Mouse (Mus musculus) stomach, embryonic 14.5 days (tissue): Measurements from ENCODE around the gene Olfr646. TPM values are rescaled to one million over a fixed set of nuclear protein-coding genes. Genes with fewer than 3 reads are reported as not detected.

ENCODE experiments used
- ATAC-seq: fragments of 200-750 bp; cut with Nextera tagmentation; 2 replicates; pipeline ENCODE4 v1.8.0; 2017; ENCODE audit warnings: low read depth, moderate TSS enrichment; ENCODE audit not compliant: insufficient number of reproducible peaks, insufficient read depth, low FRiP score
- H3K27ac ChIP-seq: fragments of 300-500 bp; sonication (generic); 2 replicates; pipeline ENCODE4 v1.5.1; 2014; ENCODE audit warnings: mild to moderate bottlenecking, low read length, moderate library complexity, mixed read lengths
- H3K27me3 ChIP-seq: fragments of 300-500 bp; sonication (generic); 2 replicates; pipeline ENCODE4 v1.6.1; 2014; ENCODE audit warnings: low read length, control low read depth, mixed read lengths; ENCODE audit not compliant: control insufficient read depth, insufficient read depth
- H3K36me3 ChIP-seq: fragments of 300-500 bp; sonication (generic); 2 replicates; pipeline ENCODE4 v1.6.1; 2014; ENCODE audit warnings: mild to moderate bottlenecking, control low read depth, low read length, moderate library complexity, mixed read lengths; ENCODE audit not compliant: control insufficient read depth, insufficient read depth
- H3K4me1 ChIP-seq: fragments of 300-500 bp; sonication (generic); 2 replicates; pipeline ENCODE4 v1.6.1; 2014; ENCODE audit warnings: low read length, control low read depth, mixed read lengths; ENCODE audit not compliant: control insufficient read depth, insufficient read depth
- H3K4me2 ChIP-seq: fragments of 300-500 bp; sonication (generic); replicated peaks from 2 replicates; pipeline ENCODE4 v1.6.1; 2014; ENCODE audit warnings: low read depth, low read length, control low read depth
- H3K4me3 ChIP-seq: fragments of 300-500 bp; sonication (generic); 2 replicates; pipeline ENCODE4 v1.5.1; 2014; ENCODE audit warnings: low read depth, low read length, control low read depth
- H3K9ac ChIP-seq: fragments of 300-500 bp; sonication (generic); replicated peaks from 2 replicates; pipeline ENCODE4 v1.6.1; 2014; ENCODE audit warnings: low read depth, mild to moderate bottlenecking, control low read depth, low read length, moderate library complexity, mixed read lengths
- H3K9me3 ChIP-seq: fragments of 300-500 bp; sonication (generic); 2 replicates; pipeline ENCODE4 v1.6.1; 2016; ENCODE audit warnings: low read depth, low read length, control low read depth; ENCODE audit not compliant: control insufficient read depth
- WGBS: fragments of 180-500 bp; shearing (Covaris S2); extraction: QIAGEN DNeasy Blood & Tissue Kit; methylation state at CpG from one replicate; pipeline ENCODE4 v1.1.7; 2014; 5-methylcytosine and 5-hydroxymethylcytosine counted together
- polyA plus RNA-seq: library from polyadenylated mRNA; unstranded; fragments of >200 nt; fragmentation: Nextera tagmentation; extraction: Ambion mirVana; gene quantifications from 2 replicates; pipeline ENCODE4 v1.2.1, GENCODE M21; 2014

The Olfr646 gene
- polyA plus RNA-seq, 1 experiment from 2014 or later: not detected

DNA sequence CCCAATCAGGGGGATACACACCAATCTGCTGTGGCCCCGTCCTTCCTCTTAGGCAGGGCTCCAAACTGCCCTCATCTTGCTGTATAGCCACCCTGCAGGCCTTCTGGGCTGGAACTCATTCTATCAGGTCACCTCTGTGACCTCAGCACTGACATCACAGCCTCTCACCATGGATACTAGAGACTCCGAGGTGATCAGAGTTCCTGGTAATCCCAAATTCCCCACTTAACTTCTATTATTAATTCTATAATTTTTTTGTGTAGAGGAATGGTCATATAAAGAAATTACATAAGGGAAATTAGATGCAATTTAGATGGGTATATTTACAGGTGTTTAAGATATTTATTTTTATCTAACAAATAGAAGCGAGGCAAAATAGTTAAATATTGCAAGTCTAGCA, 38.5 kb downstream of the Olfr646 start, which contains the start of gene Ubqln3:
Gene Ubqln3, minus strand, starts transcription at position 101 of the 400 bp plus-strand sequence.
- no peaks in the 10 kb centered on the region for H3K27me3 ChIP-seq
- no peak within 1 kb of the TSS for H3K27ac ChIP-seq
- no peaks in the 10 kb centered on the region for H3K36me3 ChIP-seq
- H3K4me1 ChIP-seq: no peaks in the 10 kb centered on the region
- H3K4me3 ChIP-seq: no peak within 1 kb of the TSS
- WGBS: 77% methylated on average over 3 of the region's 3 CpGs
- ATAC-seq: no peak
- no peak within 1 kb of the TSS for H3K4me2 ChIP-seq
- no peak within 1 kb of the TSS for H3K9ac ChIP-seq
- H3K9me3 ChIP-seq: no peaks in the 10 kb centered on the region

DNA sequence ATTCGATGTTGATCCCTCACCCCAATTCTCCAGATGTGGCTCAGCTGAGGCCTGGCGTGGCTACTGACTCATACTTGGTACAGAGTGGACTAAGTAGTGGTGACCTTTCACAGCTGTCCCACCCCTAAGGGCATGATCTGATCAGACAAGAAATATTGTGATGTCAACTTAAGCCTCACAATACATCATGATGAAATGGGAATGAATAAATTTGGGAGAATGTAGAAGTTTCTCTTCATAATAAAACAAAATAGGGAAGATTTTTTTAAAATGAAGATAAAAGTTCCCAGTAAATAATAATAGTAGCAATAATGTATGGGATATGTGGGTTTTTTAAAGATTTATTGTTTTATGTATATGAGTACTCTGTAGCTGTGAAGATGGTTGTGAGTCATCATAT, 45.8 kb downstream of the Olfr646 start, which contains the start of gene Ubqlnl:
Gene Ubqlnl, minus strand, starts transcription at position 101 of the 400 bp plus-strand sequence.
- Histone ChIP-seq H3K4me3 (no peak within 1 kb of the TSS), H3K36me3 (no peaks in the 10 kb centered on the region), H3K9me3 (no peaks in the 10 kb centered on the region), H3K27ac (no peak within 1 kb of the TSS), H3K4me1 (no peaks in the 10 kb centered on the region), H3K4me2 (no peak within 1 kb of the TSS), H3K27me3 (no peaks in the 10 kb centered on the region), H3K9ac (no peak within 1 kb of the TSS)
- no peak for ATAC-seq
- 84% methylated on average over 2 of the region's 2 CpGs for WGBS

Other genes with a start within 250 kb of the Olfr646 start
- gene Olfr66, start 218.6 kb upstream of the Olfr646 start, polyA plus RNA-seq: not detected in 2 replicates
- gene Olfr64, start 210.4 kb upstream of the Olfr646 start, polyA plus RNA-seq: not detected in 2 replicates
- gene Olfr65, start 201.4 kb upstream of the Olfr646 start, polyA plus RNA-seq: not detected in 2 replicates
- gene Olfr631, start 176.0 kb upstream of the Olfr646 start, polyA plus RNA-seq: not detected in 2 replicates
- not detected in 2 replicates for gene Olfr632, start 170.5 kb upstream of the Olfr646 start, polyA plus RNA-seq
- gene Olfr633, start 160.4 kb upstream of the Olfr646 start, polyA plus RNA-seq: not detected in 2 replicates
- gene Olfr635, start 133.7 kb upstream of the Olfr646 start, polyA plus RNA-seq: not detected in 2 replicates
- gene Olfr638, start 106.1 kb upstream of the Olfr646 start, polyA plus RNA-seq: not detected in 2 replicates
- 0.03 TPM in 1 of 2 replicates, not detected in the other for gene Olfr639, start 87.6 kb upstream of the Olfr646 start, polyA plus RNA-seq
- not detected in 2 replicates for gene Olfr640, start 79.3 kb upstream of the Olfr646 start, polyA plus RNA-seq
- not detected in 2 replicates for gene Olfr641, start 69.4 kb upstream of the Olfr646 start, polyA plus RNA-seq
- not detected in 2 replicates for gene Olfr642, start 52.2 kb upstream of the Olfr646 start, polyA plus RNA-seq
- gene 4930516K23Rik, start 43.4 kb upstream of the Olfr646 start, polyA plus RNA-seq: not detected in 2 replicates
- gene Olfr644, start 33.0 kb upstream of the Olfr646 start, polyA plus RNA-seq: not detected in 2 replicates
- gene Olfr645, start 19.4 kb upstream of the Olfr646 start, polyA plus RNA-seq: not detected in 2 replicates
- not detected in 2 replicates for gene Ubqln5, start 25.0 kb downstream of the Olfr646 start, polyA plus RNA-seq
- gene Olfr643, start 32.5 kb downstream of the Olfr646 start, polyA plus RNA-seq: not detected in 2 replicates
- gene Ubqln3, start 38.4 kb downstream of the Olfr646 start, polyA plus RNA-seq: not detected in 2 replicates
- not detected in 2 replicates for gene Ubqlnl, start 45.7 kb downstream of the Olfr646 start, polyA plus RNA-seq
- gene Olfm5, start 60.0 kb downstream of the Olfr646 start, polyA plus RNA-seq: not detected in 2 replicates
- gene Olfr648, start 78.5 kb downstream of the Olfr646 start, polyA plus RNA-seq: 0.25 and 0.34 TPM in 2 replicates
- gene Olfr649, start 91.1 kb downstream of the Olfr646 start, polyA plus RNA-seq: not detected in 2 replicates
- 1.3 and 1.4 TPM in 2 replicates for gene Trim6, start 113.9 kb downstream of the Olfr646 start, polyA plus RNA-seq
- gene Trim34a, start 139.6 kb downstream of the Olfr646 start, polyA plus RNA-seq: 1.8 and 1.9 TPM in 2 replicates
- gene Trim5, start 183.2 kb downstream of the Olfr646 start, polyA plus RNA-seq: 0.31 and 0.36 TPM in 2 replicates
- gene Trim12a, start 210.6 kb downstream of the Olfr646 start, polyA plus RNA-seq: 6.2 and 7.1 TPM in 2 replicates
- gene Trim34b, start 224.6 kb downstream of the Olfr646 start, polyA plus RNA-seq: not detected in 2 replicates
- 2.6 and 3.1 TPM in 2 replicates for gene Trim12c, start 248.5 kb downstream of the Olfr646 start, polyA plus RNA-seq